Mouse (Mus musculus): ENCODE results near the gene Iqsec1.

GRCm38 (mm10) chr6:90715245-90715905 is 273.1 kb downstream of the Iqsec1 start:
- TF ChIP-seq POLR2A (IDR thresholded peaks at IDR 0.05; ENCODE audit: extremely low read depth, insufficient read depth, low read length), result no peak
- no peak for TF ChIP-seq CTCF (IDR thresholded peaks at IDR 0.05; ENCODE audit: low read depth, low read length)
